Mouse (Mus musculus) urinary bladder, adult 18-20 months (tissue): ENCODE results near the gene Adamts2.

Source experiments
- DNase-seq, 2 experiments: peaks; one replicate each; pipeline ENCODE4 v3.0.0; 2022; ENCODE audit warnings: low spot score in 2 of 2, mixed read lengths in 2 of 2

Gene Adamts2

GRCm38 (mm10) chr11:50845951-50846350 is 244.1 kb downstream of the Adamts2 start:
- DNase-seq = no peak

DNA sequence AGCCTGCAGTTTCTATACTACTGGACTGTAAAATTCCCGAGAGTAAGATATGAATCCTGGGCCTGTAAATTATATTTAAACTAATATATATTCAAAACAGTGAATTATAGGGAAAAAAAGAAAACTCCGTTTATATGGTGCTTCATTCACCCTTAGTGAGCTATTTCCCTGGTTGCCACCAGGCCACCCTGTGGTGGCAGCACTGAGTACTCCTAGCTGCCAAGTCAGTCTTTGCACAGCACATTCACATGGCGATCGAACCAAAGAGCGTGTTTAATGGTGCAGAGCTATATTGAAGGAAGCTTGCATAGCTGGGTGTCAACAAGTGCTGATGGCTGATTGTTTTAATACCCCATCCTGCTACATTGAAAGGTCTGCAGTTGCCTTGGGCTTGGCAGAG is 245.2 kb downstream of the Adamts2 start:
- DNase-seq = no peak

GRCm38 (mm10) chr11:50848520-50849137 is 246.7 kb downstream of the Adamts2 start:
- no peak for DNase-seq

DNA sequence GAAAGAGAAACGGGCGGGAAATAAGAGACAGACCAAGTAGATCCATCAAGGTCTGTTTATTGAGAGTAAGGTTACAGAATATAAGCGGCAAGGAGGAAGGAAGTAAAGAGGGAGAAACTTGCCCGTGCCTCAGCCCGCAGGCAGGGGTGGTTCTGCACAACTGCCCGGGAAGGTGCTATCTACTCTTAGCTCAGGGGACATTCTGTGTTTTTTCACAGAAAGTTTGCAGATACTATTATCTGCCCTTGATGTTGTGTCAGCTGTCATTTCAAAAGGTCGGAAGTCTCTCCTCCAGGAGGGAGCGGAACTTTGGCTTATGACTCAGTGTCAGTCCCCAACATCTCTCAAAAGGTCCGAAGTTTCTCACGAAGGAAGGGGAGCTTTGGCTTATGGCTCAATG is 247.4 kb downstream of the Adamts2 start:
- no peak for DNase-seq

DNA sequence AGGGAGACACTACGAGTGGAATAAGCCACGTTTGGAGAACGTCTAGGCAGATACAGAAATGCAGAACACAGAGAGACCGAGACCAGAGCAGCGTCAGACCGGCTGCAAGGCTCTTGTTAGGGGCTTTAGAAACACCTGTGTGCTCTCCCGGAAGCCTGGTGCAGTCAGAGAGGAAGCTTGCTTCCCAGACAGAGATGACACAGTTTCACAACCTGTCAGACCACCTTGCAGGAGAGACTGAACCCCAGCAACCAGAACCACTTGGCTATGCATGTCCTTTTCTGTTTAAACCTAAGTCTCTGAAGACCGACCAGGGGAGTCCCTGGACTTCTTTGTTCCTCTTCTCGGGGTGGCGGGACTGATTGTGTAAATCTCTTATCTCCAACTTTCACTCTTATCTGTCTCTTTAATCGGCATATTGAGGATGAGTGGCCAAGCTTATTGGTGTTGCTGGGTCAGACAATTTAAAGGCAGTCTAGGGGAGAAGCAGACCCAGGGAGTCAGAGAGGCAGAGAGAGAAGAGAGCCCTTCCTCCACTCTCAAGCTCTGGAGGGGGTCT is 248.4 kb downstream of the Adamts2 start, which contains the start of gene Grm6:
TSS of gene Grm6 (plus strand) at position 509 of the 559 bp plus-strand sequence.
- DNase-seq = no peak

- peak in 1 of 2 experiments; percentile 19 for DNase-seq
Observed at GRCm38 (mm10) chr11:50850989-50851601, 249.2 kb downstream of the Adamts2 start.
